8 mouse cellular contexts compared by ENCODE assay signal in the genomic region with DNA sequence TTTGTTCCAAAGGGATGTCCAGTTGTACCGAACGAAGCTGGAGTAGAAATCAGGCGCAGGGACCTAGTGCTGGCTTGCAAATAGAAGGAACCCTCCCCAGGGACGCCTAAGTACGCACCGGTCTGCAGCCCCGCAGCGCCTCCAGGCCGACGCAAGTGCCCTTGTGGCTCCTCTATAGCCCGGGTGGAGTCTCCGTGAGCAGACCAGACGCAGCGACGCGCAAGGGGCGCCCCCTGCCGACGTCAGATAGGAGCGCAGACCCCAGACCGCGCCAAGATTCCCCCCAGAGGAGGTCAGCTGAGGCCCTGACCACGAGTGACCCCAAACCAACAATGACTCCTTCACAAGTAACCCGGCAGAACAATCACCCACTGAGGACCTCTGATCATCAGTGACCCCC.
DNase-seq lines count a peak whose midpoint lies in the region; ATAC-seq and TF ChIP-seq lines count a peak whose summit lies in the region.

No protein-coding gene starts in this region.

- peak; percentile 58 for DNase-seq in MEL (ENCODE audit: low read depth, low spot score)
- peak; percentile 25 for DNase-seq in c-Kit-positive CD71-positive TER-119-negative erythroid progenitor cells, embryonic 14.5 days (ENCODE audit: low read depth)
- peak; percentile 90 for DNase-seq in forebrain, embryonic 11.5 days (ENCODE audit: low spot score)
- DNase-seq in layer of hippocampus, adult 8-10 months (ENCODE audit: low spot score in 2 of 2) = peak; percentile 28 to 56
- peak; percentile 18 for DNase-seq in lung, postnatal 25 days (ENCODE audit: low spot score)
- peak; percentile 25 for DNase-seq in right cerebral cortex, adult 18-20 months
- DNase-seq in natural killer cell, adult 2 months (ENCODE audit: low spot score in 2 of 2) = no peak

- WGBS in forebrain, embryonic 11.5 days = 0% methylated on average over 24 of the region's 24 CpGs

- H3K4me3 ChIP-seq in MEL (ENCODE audit: control insufficient read depth in 1 of 2, insufficient read depth in 1 of 2, low read depth in 2 of 2, low read length in 2 of 2) = no peak overlapping the region
- H3K4me3 ChIP-seq in forebrain, embryonic 11.5 days (ENCODE audit: low read depth, low read length) = no peak overlapping the region

- TF ChIP-seq CTCF in MEL (IDR thresholded peaks at IDR 0.05 in 2 of 3, conservative IDR thresholded peaks at IDR 0.05 in 1 of 3; ENCODE audit: control insufficient read depth in 1 of 3, insufficient read depth in 1 of 3, low read depth in 2 of 3, low read length in 3 of 3, poor library complexity in 1 of 3, severe bottlenecking in 1 of 3) = peak; percentile 71 to 97 (median 81)

- H3K9me3 ChIP-seq in MEL (replicated peaks; ENCODE audit: insufficient read depth, low read length) = no peaks in the 10 kb centered on the region
- H3K9me3 ChIP-seq in forebrain, embryonic 11.5 days (ENCODE audit: control insufficient read depth, low read length) = no peaks in the 10 kb centered on the region

- 0 out of 2 replicates have a peak overlapping the region, but pooled peaks have one; percentile 21 for H3K4me2 ChIP-seq in forebrain, embryonic 11.5 days (ENCODE audit: low read depth, low read length, severe bottlenecking)

- peak; percentile 70 for ATAC-seq in forebrain, embryonic 11.5 days (replicated peaks; ENCODE audit: low FRiP score)
- peak; percentile 58 to 74 for ATAC-seq in hematopoietic stem cell, adult 5-6 weeks (replicated peaks in 1 of 2; ENCODE audit: insufficient read depth in 1 of 2, low FRiP score in 2 of 2, low TSS enrichment in 1 of 2, low read depth in 1 of 2, poor library complexity in 2 of 2, severe bottlenecking in 2 of 2)

- H3K4me1 ChIP-seq in MEL (ENCODE audit: control insufficient read depth in 1 of 2, insufficient read depth in 2 of 2, low read length in 2 of 2) = 0 out of 4 replicates have a peak, but pooled peaks cover 0 to 3% of the 10 kb centered on the region in 2 experiments
- H3K4me1 ChIP-seq in forebrain, embryonic 11.5 days (replicated peaks; ENCODE audit: control insufficient read depth, insufficient read depth, low read length) = peaks cover 6% of the 10 kb centered on the region; the same call in 1 of the 2 replicates

- H3K36me3 ChIP-seq in MEL (ENCODE audit: control insufficient read depth in 1 of 2, insufficient read depth in 2 of 2, low read length in 2 of 2) = no peaks in the 10 kb centered on the region
- H3K36me3 ChIP-seq in forebrain, embryonic 11.5 days (ENCODE audit: control insufficient read depth, insufficient read depth, low read length) = no peaks in the 10 kb centered on the region

- H3K79me2 ChIP-seq in MEL (ENCODE audit: control insufficient read depth, insufficient read depth, low read length, poor library complexity) = no peaks in the 10 kb centered on the region

- H3K9ac ChIP-seq in MEL (ENCODE audit: control insufficient read depth, low read depth, low read length, poor library complexity, severe bottlenecking) = no peak overlapping the region
- H3K9ac ChIP-seq in forebrain, embryonic 11.5 days (ENCODE audit: low read length) = no peak overlapping the region

- TF ChIP-seq POLR2A in MEL (IDR thresholded peaks at IDR 0.05; ENCODE audit: control insufficient read depth in 1 of 2, insufficient read depth in 1 of 2, low read depth in 1 of 2, low read length in 2 of 2, poor library complexity in 1 of 2) = no peak

- no peak overlapping the region for H3K27ac ChIP-seq in MEL (ENCODE audit: control insufficient read depth, low read depth, low read length)
- no peak overlapping the region for H3K27ac ChIP-seq in forebrain, embryonic 11.5 days (ENCODE audit: low read depth, low read length)

- TF ChIP-seq RAD21 in MEL (IDR thresholded peaks at IDR 0.05; ENCODE audit: low read depth, low read length) = peak; percentile 81

- no peak for TF ChIP-seq EP300 in MEL (IDR thresholded peaks at IDR 0.05; ENCODE audit: low read depth in 1 of 2, low read length in 2 of 2)

- no peaks in the 10 kb centered on the region for H3K27me3 ChIP-seq in MEL (ENCODE audit: control insufficient read depth in 1 of 2, insufficient read depth in 2 of 2, low read length in 2 of 2)
- peaks cover 35% of the 10 kb centered on the region for H3K27me3 ChIP-seq in forebrain, embryonic 11.5 days (ENCODE audit: control insufficient read depth, insufficient read depth, low read length)

TF ChIP-seq in MEL, 35 proteins besides CTCF, POLR2A, EP300 and RAD21:
- TF ChIP-seq BHLHE40 (IDR thresholded peaks at IDR 0.05; ENCODE audit: borderline replicate concordance, low read depth, low read length) (no peak), ZC3H11A (IDR thresholded peaks at IDR 0.05; ENCODE audit: low read depth, low read length) (peak; percentile 55), SMC3 (IDR thresholded peaks at IDR 0.05; ENCODE audit: low read depth, low read length) (peak; percentile 67)
TF ChIP-seq in MEL: peak in this region for 2.

Comparison
In these comparisons a context has a peak if more than half of its experiments do, and no peak if none do; other contexts are left out.
1. DNase-seq: peak in MEL (single experiment), c-Kit-positive CD71-positive TER-119-negative erythroid progenitor cells, embryonic 14.5 days (single experiment), forebrain, embryonic 11.5 days (single experiment), layer of hippocampus, adult 8-10 months (2 of 2), lung, postnatal 25 days (single experiment) and right cerebral cortex, adult 18-20 months (single experiment); none in natural killer cell, adult 2 months (0 of 2).